Mouse (Mus musculus) MEL (cell line): ENCODE results near the gene Rbsn. TPM values are rescaled to one million over a fixed set of nuclear protein-coding genes. Genes with fewer than 3 reads are reported as not detected.
A peak's percentile ranks its signal among the peaks of the same experiment; 100 is the strongest.

ENCODE experiments used
- DNase-seq: peaks from one replicate; pipeline ENCODE4 v3.0.0; 2011; ENCODE audit warnings: low read depth, low spot score
- H3K27ac ChIP-seq: 2 replicates; pipeline ENCODE4 v1.5.1; 2012; ENCODE audit warnings: low read depth, mild to moderate bottlenecking, control low read depth, low read length, moderate library complexity; ENCODE audit not compliant: control insufficient read depth
- H3K27me3 ChIP-seq, 2 experiments: fragments of 150-350 bp in 1 of 2; sonication (generic) in 1 of 2; 2 replicates each; pipeline ENCODE4 v1.6.1; 2012; ENCODE audit warnings: low read length in 2 of 2, mild to moderate bottlenecking in 2 of 2, improper control_type of control experiment in 1 of 2, moderate library complexity in 1 of 2; ENCODE audit not compliant: insufficient read depth in 2 of 2, control insufficient read depth in 1 of 2
- H3K36me3 ChIP-seq, 2 experiments: 2 replicates each; pipeline ENCODE4 v1.6.1; 2012 to 2014; ENCODE audit warnings: low read length in 2 of 2, improper control_type of control experiment in 1 of 2, inconsistent platforms in 1 of 2, mild to moderate bottlenecking in 1 of 2; ENCODE audit not compliant: insufficient read depth in 2 of 2, control insufficient read depth in 1 of 2
- H3K4me1 ChIP-seq, 2 experiments: fragments of 150-350 bp in 1 of 2; sonication (generic) in 1 of 2; 2 replicates each; pipeline ENCODE4 v1.6.1; 2012; ENCODE audit warnings: low read length in 2 of 2, improper control_type of control experiment in 1 of 2, mild to moderate bottlenecking in 1 of 2; ENCODE audit not compliant: insufficient read depth in 2 of 2, control insufficient read depth in 1 of 2
- H3K4me3 ChIP-seq, 2 experiments: fragments of 150-350 bp in 1 of 2; sonication (generic) in 1 of 2; 2 replicates each; pipeline ENCODE4 v1.5.1; 2012; ENCODE audit warnings: low read depth in 2 of 2, low read length in 2 of 2, mild to moderate bottlenecking in 2 of 2, moderate library complexity in 2 of 2, control low read depth in 1 of 2, improper control_type of control experiment in 1 of 2; ENCODE audit not compliant: control insufficient read depth in 1 of 2, insufficient read depth in 1 of 2
- H3K79me2 ChIP-seq: 2 replicates; pipeline ENCODE4 v1.6.1; 2012; ENCODE audit warnings: mild to moderate bottlenecking, low read length, moderate library complexity; ENCODE audit not compliant: control insufficient read depth, poor library complexity, insufficient read depth
- H3K9ac ChIP-seq: 2 replicates; pipeline ENCODE4 v1.6.1; 2012; ENCODE audit warnings: low read depth, mild to moderate bottlenecking, control low read depth, low read length, moderate library complexity; ENCODE audit not compliant: control insufficient read depth, poor library complexity, severe bottlenecking
- H3K9me3 ChIP-seq: fragments of 150-350 bp; sonication (generic); replicated peaks from 2 replicates; pipeline ENCODE4 v1.6.1; 2012; ENCODE audit warnings: mild to moderate bottlenecking, low read length, improper control_type of control experiment, moderate library complexity; ENCODE audit not compliant: insufficient read depth
- BHLHE40 ChIP-seq: IDR thresholded peaks from 2 replicates; pipeline ENCODE4 v1.6.1; 2012; ENCODE audit warnings: low read depth, mild to moderate bottlenecking, inconsistent platforms, low read length, improper control_type of control experiment, borderline replicate concordance
- CHD1 ChIP-seq: IDR thresholded peaks from 2 replicates; pipeline ENCODE4 v1.6.1; 2012; ENCODE audit warnings: low read depth, mild to moderate bottlenecking, inconsistent platforms, low read length, improper control_type of control experiment
- CTCF ChIP-seq, 3 experiments: IDR thresholded peaks in 2 of 3; conservative IDR thresholded peaks in 1 of 3; 2 replicates each; pipeline ENCODE4 v1.5.1; 2011 to 2012; ENCODE audit warnings: low read length in 3 of 3, low read depth in 2 of 3, mild to moderate bottlenecking in 2 of 3, improper control_type of control experiment in 1 of 3, inconsistent platforms in 1 of 3, mixed read lengths in 1 of 3, moderate library complexity in 1 of 3; ENCODE audit not compliant: control insufficient read depth in 1 of 3, insufficient read depth in 1 of 3, poor library complexity in 1 of 3, severe bottlenecking in 1 of 3
- E2F4 ChIP-seq: IDR thresholded peaks from 2 replicates; pipeline ENCODE4 v1.6.1; 2011; ENCODE audit warnings: low read depth, low read length, improper control_type of control experiment, borderline replicate concordance
- EP300 ChIP-seq, 2 experiments: IDR thresholded peaks; 2 replicates each; pipeline ENCODE4 v1.6.1; 2011; ENCODE audit warnings: improper control_type of control experiment in 2 of 2, low read length in 2 of 2, low read depth in 1 of 2, mild to moderate bottlenecking in 1 of 2
- ETS1 ChIP-seq: IDR thresholded peaks from 2 replicates; pipeline ENCODE4 v1.6.1; 2012; ENCODE audit warnings: low read depth, mild to moderate bottlenecking, inconsistent platforms, low read length, improper control_type of control experiment, moderate library complexity
- GATA1 ChIP-seq: IDR thresholded peaks from 2 replicates; pipeline ENCODE4 v1.6.1; 2011; ENCODE audit warnings: low read depth, low read length, improper control_type of control experiment
- MAX ChIP-seq: IDR thresholded peaks from 2 replicates; pipeline ENCODE4 v1.6.1; 2011; ENCODE audit warnings: low read length, improper control_type of control experiment
- MAZ ChIP-seq: IDR thresholded peaks from 2 replicates; pipeline ENCODE4 v1.6.1; 2012; ENCODE audit warnings: low read depth, mild to moderate bottlenecking, inconsistent platforms, low read length, improper control_type of control experiment
- MEF2A ChIP-seq: IDR thresholded peaks from 2 replicates; pipeline ENCODE4 v1.6.1; 2014; ENCODE audit warnings: low read depth, mild to moderate bottlenecking, inconsistent platforms, low read length, improper control_type of control experiment; ENCODE audit not compliant: poor library complexity, insufficient replicate concordance, severe bottlenecking; ENCODE audit errors: extremely low read depth
- MXI1 ChIP-seq: IDR thresholded peaks from 2 replicates; pipeline ENCODE4 v1.6.1; 2011; ENCODE audit warnings: mild to moderate bottlenecking, low read depth, low read length, improper control_type of control experiment
- MYC ChIP-seq: IDR thresholded peaks from 2 replicates; pipeline ENCODE4 v1.6.1; 2011; ENCODE audit warnings: low read depth, mild to moderate bottlenecking, low read length, improper control_type of control experiment, moderate library complexity
- NRF1 ChIP-seq: IDR thresholded peaks from 2 replicates; pipeline ENCODE4 v1.6.1; 2014; ENCODE audit warnings: low read depth, mild to moderate bottlenecking, inconsistent platforms, low read length, improper control_type of control experiment, moderate library complexity; ENCODE audit not compliant: poor library complexity, insufficient read depth, severe bottlenecking
- POLR2AphosphoS2 ChIP-seq: IDR thresholded peaks from 2 replicates; pipeline ENCODE4 v1.6.1; 2011; ENCODE audit warnings: low read length, improper control_type of control experiment
- TAL1 ChIP-seq: IDR thresholded peaks from 2 replicates; pipeline ENCODE4 v1.6.1; 2012; ENCODE audit warnings: mild to moderate bottlenecking, inconsistent platforms, low read length, moderate library complexity, mixed read lengths
- ZC3H11A ChIP-seq: IDR thresholded peaks from 2 replicates; pipeline ENCODE4 v1.6.1; 2012; ENCODE audit warnings: low read depth, mild to moderate bottlenecking, inconsistent platforms, low read length, improper control_type of control experiment
- ZKSCAN1 ChIP-seq: IDR thresholded peaks from 2 replicates; pipeline ENCODE4 v1.6.1; 2012; ENCODE audit warnings: low read depth, mild to moderate bottlenecking, inconsistent platforms, low read length, improper control_type of control experiment, moderate library complexity
- ZMIZ1 ChIP-seq: IDR thresholded peaks from 2 replicates; pipeline ENCODE4 v1.6.1; 2012; ENCODE audit warnings: low read depth, mild to moderate bottlenecking, inconsistent platforms, low read length, improper control_type of control experiment, moderate library complexity
- polyA plus RNA-seq, 2 experiments: library from polyadenylated mRNA; stranded (reverse) in 1 of 2; unstranded in 1 of 2; fragments of >175 nt in 1 of 2; fragments of >200 nt in 1 of 2; gene quantifications; 2 replicates each; pipeline versions ENCODE4 v1.2.1 to v1.2.4; 2012; ENCODE audit warnings: low replicate concordance in 2 of 2, low read depth in 1 of 2; ENCODE audit not compliant: insufficient read length in 2 of 2, insufficient read depth in 1 of 2, missing spikeins in 1 of 2
- total RNA-seq: library from RNA; depleted of rRNA; stranded (reverse); fragments of 300-350 nt; gene quantifications from 2 replicates; pipeline ENCODE4 v1.2.3, GENCODE M21; 2012

Gene Rbsn
- total and polyA plus RNA-seq, 3 experiments = 16.1 to 16.3 TPM; not detected in 1

GRCm38 (mm10) chr6:92214055-92214772 is 511 bp downstream of the Rbsn start:
- peak; percentile 73 for TF ChIP-seq MYC
- TF ChIP-seq CHD1 = 0 out of 2 replicates have a peak, but pooled peaks have one; percentile 31
- TF ChIP-seq MEF2A = 0 out of 2 replicates have a peak, but pooled peaks have one; percentile 12
- no peak for TF ChIP-seq MXI1
- TF ChIP-seq E2F4 = peak; percentile 18; the same call in 1 of the 2 replicates
- no peak for TF ChIP-seq TAL1
- no peaks in the 10 kb centered on the region for H3K9me3 ChIP-seq
- peaks cover 20% of the 10 kb centered on the region for H3K79me2 ChIP-seq
- H3K4me3 ChIP-seq = peak overlapping the region; percentile 73 to 77
- no peaks in the 10 kb centered on the region for H3K27me3 ChIP-seq
- H3K9ac ChIP-seq = peak overlapping the region; percentile 84
- H3K36me3 ChIP-seq = peaks cover 3 to 10% of the 10 kb centered on the region in 2 experiments
- peaks cover 4 to 6% of the 10 kb centered on the region in 2 experiments; a peak in 3 of 4 replicates for H3K4me1 ChIP-seq
- DNase-seq = peak; percentile 52
- peak overlapping the region; percentile 53 for H3K27ac ChIP-seq

- H3K36me3 ChIP-seq = peaks cover 0 to 20% of the 10 kb centered on the region in 2 experiments; a peak in 2 of 4 replicates
- H3K9ac ChIP-seq = no peak overlapping the region
- H3K27ac ChIP-seq = no peak overlapping the region
- H3K27me3 ChIP-seq = no peaks in the 10 kb centered on the region
- H3K79me2 ChIP-seq = no peaks in the 10 kb centered on the region
- no peak overlapping the region for H3K4me3 ChIP-seq
- DNase-seq = no peak
- H3K9me3 ChIP-seq = no peaks in the 10 kb centered on the region
- TF ChIP-seq EP300 (IDR thresholded peaks at IDR 0.05; ENCODE audit: low read depth in 1 of 2, low read length in 2 of 2) = no peak
- no peak for TF ChIP-seq BHLHE40
- TF ChIP-seq CTCF (IDR thresholded peaks at IDR 0.05 in 2 of 3, conservative IDR thresholded peaks at IDR 0.05 in 1 of 3; ENCODE audit: control insufficient read depth in 1 of 3, insufficient read depth in 1 of 3, low read depth in 2 of 3, low read length in 3 of 3, poor library complexity in 1 of 3, severe bottlenecking in 1 of 3) = no peak
- no peak for TF ChIP-seq ZKSCAN1
- TF ChIP-seq POLR2AphosphoS2 = no peak
- TF ChIP-seq ZC3H11A = no peak
- no peak for TF ChIP-seq ZMIZ1
- TF ChIP-seq E2F4 = no peak
- TF ChIP-seq MAZ = no peak
- no peak for TF ChIP-seq MAX
- TF ChIP-seq GATA1 = no peak
- TF ChIP-seq NRF1 = no peak
- TF ChIP-seq ETS1 = no peak
- no peaks in the 10 kb centered on the region for H3K4me1 ChIP-seq
Measured at GRCm38 (mm10) chr6:92199414-92199813, 15.3 kb downstream of the Rbsn start.
